Mouse (Mus musculus) erythroblast, adult 5-6 weeks (primary cell): ENCODE results near the gene Unc119. TPM values are rescaled to one million over a fixed set of nuclear protein-coding genes. Genes with fewer than 3 reads are reported as not detected.

Source experiments
- total RNA-seq, 2 experiments: library from RNA; stranded (forward) in 1 of 2; stranded (reverse) in 1 of 2; fragments of 150-400 nt in 1 of 2; fragments of 200-764, 138-1000 nt in 1 of 2; gene quantifications; 2 replicates each; pipeline versions ENCODE4 v1.2.3 to v1.2.4; 2015 to 2017; ENCODE audit warnings: low replicate concordance in 2 of 2

The Unc119 gene
- total RNA-seq, 2 experiments from 2014 or later, result 15.0 to 17.1 TPM

Other genes with a start within 250 kb of the Unc119 start
- gene Fam222b, start 248.8 kb upstream of the Unc119 start, total RNA-seq (2015; ENCODE audit: low replicate concordance), result 10.2 and 14.8 TPM in 2 replicates
- 1.4 and 3.7 TPM in 2 replicates for gene Fam222b, start 248.8 kb upstream of the Unc119 start, total RNA-seq (2017; ENCODE audit: low replicate concordance)
- 2.1 and 3.6 TPM in 2 replicates for gene Traf4, start 177.9 kb upstream of the Unc119 start, total RNA-seq (2015; ENCODE audit: low replicate concordance)
- 3.2 and 3.5 TPM in 2 replicates for gene Traf4, start 177.9 kb upstream of the Unc119 start, total RNA-seq (2017; ENCODE audit: low replicate concordance)
- 9.6 and 12.1 TPM in 2 replicates for gene Nek8, start 166.8 kb upstream of the Unc119 start, total RNA-seq (2015; ENCODE audit: low replicate concordance)
- 5.7 and 16.7 TPM in 2 replicates for gene Nek8, start 166.8 kb upstream of the Unc119 start, total RNA-seq (2017; ENCODE audit: low replicate concordance)
- gene Tlcd1, start 166.8 kb upstream of the Unc119 start, total RNA-seq (2015; ENCODE audit: low replicate concordance), result 69.0 and 77.1 TPM in 2 replicates
- 96.9 and 181 TPM in 2 replicates for gene Tlcd1, start 166.8 kb upstream of the Unc119 start, total RNA-seq (2017; ENCODE audit: low replicate concordance)
- gene Rpl23a, start 159.9 kb upstream of the Unc119 start, total RNA-seq (2015; ENCODE audit: low replicate concordance), result 792 and 815 TPM in 2 replicates
- 585 and 685 TPM in 2 replicates for gene Rpl23a, start 159.9 kb upstream of the Unc119 start, total RNA-seq (2017; ENCODE audit: low replicate concordance)
- 7.9 TPM in 1 of 2 replicates, not detected in the other for gene Rab34, start 155.1 kb upstream of the Unc119 start, total RNA-seq (2015; ENCODE audit: low replicate concordance)
- 1.3 and 9.9 TPM in 2 replicates for gene Rab34, start 155.1 kb upstream of the Unc119 start, total RNA-seq (2017; ENCODE audit: low replicate concordance)
- gene Proca1, start 150.1 kb upstream of the Unc119 start, total RNA-seq (2015; ENCODE audit: low replicate concordance), result 1.5 TPM in 1 of 2 replicates, not detected in the other
- gene Proca1, start 150.1 kb upstream of the Unc119 start, total RNA-seq (2017; ENCODE audit: low replicate concordance), result not detected in 2 replicates
- 18.8 and 19.4 TPM in 2 replicates for gene Sdf2, start 97.7 kb upstream of the Unc119 start, total RNA-seq (2015; ENCODE audit: low replicate concordance)
- gene Sdf2, start 97.7 kb upstream of the Unc119 start, total RNA-seq (2017; ENCODE audit: low replicate concordance), result 16.7 and 25.2 TPM in 2 replicates
- 9.0 and 14.8 TPM in 2 replicates for gene Supt6, start 97.5 kb upstream of the Unc119 start, total RNA-seq (2015; ENCODE audit: low replicate concordance)
- 17.5 and 22.7 TPM in 2 replicates for gene Supt6, start 97.5 kb upstream of the Unc119 start, total RNA-seq (2017; ENCODE audit: low replicate concordance)
- gene 2610507B11Rik, start 81.7 kb upstream of the Unc119 start, total RNA-seq (2015; ENCODE audit: low replicate concordance), result 17.3 and 36.3 TPM in 2 replicates
- gene 2610507B11Rik, start 81.7 kb upstream of the Unc119 start, total RNA-seq (2017; ENCODE audit: low replicate concordance), result 23.6 and 33.3 TPM in 2 replicates
- not detected in 2 replicates for gene BC030499, start 52.6 kb upstream of the Unc119 start, total RNA-seq (2015; ENCODE audit: low replicate concordance)
- 0.43 TPM in 1 of 2 replicates, not detected in the other for gene BC030499, start 52.6 kb upstream of the Unc119 start, total RNA-seq (2017; ENCODE audit: low replicate concordance)
- 12.3 and 20.3 TPM in 2 replicates for gene Spag5, start 42.0 kb upstream of the Unc119 start, total RNA-seq (2015; ENCODE audit: low replicate concordance)
- 40.4 and 60.1 TPM in 2 replicates for gene Spag5, start 42.0 kb upstream of the Unc119 start, total RNA-seq (2017; ENCODE audit: low replicate concordance)
- not detected in 2 replicates for gene Aldoc, start 20.5 kb upstream of the Unc119 start, total RNA-seq (2015; ENCODE audit: low replicate concordance)
- 0.28 TPM in 1 of 2 replicates, not detected in the other for gene Aldoc, start 20.5 kb upstream of the Unc119 start, total RNA-seq (2017; ENCODE audit: low replicate concordance)
- gene Pigs, start 15.1 kb upstream of the Unc119 start, total RNA-seq (2015; ENCODE audit: low replicate concordance), result 3.3 and 10.0 TPM in 2 replicates
- gene Pigs, start 15.1 kb upstream of the Unc119 start, total RNA-seq (2017; ENCODE audit: low replicate concordance), result 2.5 and 3.6 TPM in 2 replicates
- not detected in 2 replicates for gene Foxn1, start 43.1 kb downstream of the Unc119 start, total RNA-seq (2015; ENCODE audit: low replicate concordance)
- gene Foxn1, start 43.1 kb downstream of the Unc119 start, total RNA-seq (2017; ENCODE audit: low replicate concordance), result not detected in 2 replicates
- 1.0 TPM in 1 of 2 replicates, not detected in the other for gene Slc13a2, start 78.7 kb downstream of the Unc119 start, total RNA-seq (2015; ENCODE audit: low replicate concordance)
- gene Slc13a2, start 78.7 kb downstream of the Unc119 start, total RNA-seq (2017; ENCODE audit: low replicate concordance), result not detected in 2 replicates
- 1.3 TPM in 1 of 2 replicates, not detected in the other for gene Slc46a1, start 122.2 kb downstream of the Unc119 start, total RNA-seq (2015; ENCODE audit: low replicate concordance)
- 0.84 TPM in 1 of 2 replicates, not detected in the other for gene Slc46a1, start 122.2 kb downstream of the Unc119 start, total RNA-seq (2017; ENCODE audit: low replicate concordance)
- gene Sarm1, start 154.3 kb downstream of the Unc119 start, total RNA-seq (2015; ENCODE audit: low replicate concordance), result not detected in 2 replicates
- not detected in 2 replicates for gene Sarm1, start 154.3 kb downstream of the Unc119 start, total RNA-seq (2017; ENCODE audit: low replicate concordance)
- not detected in 2 replicates for gene Vtn, start 155.6 kb downstream of the Unc119 start, total RNA-seq (2015; ENCODE audit: low replicate concordance)
- not detected in 2 replicates for gene Vtn, start 155.6 kb downstream of the Unc119 start, total RNA-seq (2017; ENCODE audit: low replicate concordance)
- not detected in 2 replicates for gene Sebox, start 160.0 kb downstream of the Unc119 start, total RNA-seq (2015; ENCODE audit: low replicate concordance)
- gene Sebox, start 160.0 kb downstream of the Unc119 start, total RNA-seq (2017; ENCODE audit: low replicate concordance), result not detected in 2 replicates
- gene Tmem199, start 168.7 kb downstream of the Unc119 start, total RNA-seq (2015; ENCODE audit: low replicate concordance), result 3.8 and 13.8 TPM in 2 replicates
- gene Tmem199, start 168.7 kb downstream of the Unc119 start, total RNA-seq (2017; ENCODE audit: low replicate concordance), result 4.0 and 5.3 TPM in 2 replicates
- 6.9 and 17.5 TPM in 2 replicates for gene Poldip2, start 168.7 kb downstream of the Unc119 start, total RNA-seq (2015; ENCODE audit: low replicate concordance)
- gene Poldip2, start 168.7 kb downstream of the Unc119 start, total RNA-seq (2017; ENCODE audit: low replicate concordance), result 7.8 and 13.4 TPM in 2 replicates
- gene Tnfaip1, start 192.8 kb downstream of the Unc119 start, total RNA-seq (2015; ENCODE audit: low replicate concordance), result 0.58 and 2.1 TPM in 2 replicates
- gene Tnfaip1, start 192.8 kb downstream of the Unc119 start, total RNA-seq (2017; ENCODE audit: low replicate concordance), result 0.60 and 1.5 TPM in 2 replicates
- 31.5 and 42.0 TPM in 2 replicates for gene Ift20, start 192.9 kb downstream of the Unc119 start, total RNA-seq (2015; ENCODE audit: low replicate concordance)
- 49.2 and 62.7 TPM in 2 replicates for gene Ift20, start 192.9 kb downstream of the Unc119 start, total RNA-seq (2017; ENCODE audit: low replicate concordance)
- gene Tmem97, start 207.3 kb downstream of the Unc119 start, total RNA-seq (2015; ENCODE audit: low replicate concordance), result 15.0 and 15.9 TPM in 2 replicates
- gene Tmem97, start 207.3 kb downstream of the Unc119 start, total RNA-seq (2017; ENCODE audit: low replicate concordance), result 3.5 and 7.2 TPM in 2 replicates